23 mouse cellular contexts compared by ENCODE assay signal in genomic region chr9:14091099-14091930, GRCm38 (mm10).
DNase-seq lines count a peak whose midpoint lies in the region; ATAC-seq and TF ChIP-seq lines count a peak whose summit lies in the region.
"Had no signal": no experiment of that assay in that cellular context is flagged by ENCODE, and none has a peak within 500 bp of the region (broad histone marks: within the 10 kb centered on the region; RNA-seq: fewer than 3 reads in every experiment).

No protein-coding gene starts in this region.

- TF ChIP-seq POLR2A in testis, adult 2 months (IDR thresholded peaks at IDR 0.05; ENCODE audit: control insufficient read depth, low read depth, low read length): no peak

- ATAC-seq in frontal cortex, adult (ENCODE audit: low TSS enrichment): peak; percentile 60
- ATAC-seq in activated CD4-positive, CD25-positive, alpha-beta regulatory T cell, adult 4 months: peak; percentile 3
- ATAC-seq: forebrain, embryonic 16.5 days; intestine, postnatal 0 days; midbrain, embryonic 13.5 days; Patski had no signal

- H3K27ac ChIP-seq in testis, adult 2 months (ENCODE audit: control insufficient read depth, insufficient read depth, low read depth, low read length): no peak overlapping the region
- H3K27ac ChIP-seq: hindbrain, embryonic 15.5 days; kidney, embryonic 15.5 days; midbrain, embryonic 13.5 days; neural tube, embryonic 13.5 days had no signal

- no peaks in the 10 kb centered on the region for H3K4me1 ChIP-seq in testis, adult 2 months (ENCODE audit: control insufficient read depth, insufficient read depth, low read length)
- H3K4me1 ChIP-seq: hindbrain, embryonic 15.5 days had no signal

- no peak for DNase-seq in frontal cortex, adult 2 months (ENCODE audit: extremely low spot score in 1 of 2, low spot score in 1 of 2)
- DNase-seq in testis, postnatal 14 days (ENCODE audit: low spot score): no peak
- peak; percentile 47 for DNase-seq in splenic B cell, adult 2 months (ENCODE audit: low read depth, low spot score)
- DNase-seq in gastrocnemius, postnatal 25 days: no peak
- DNase-seq: adrenal gland, postnatal 10 days; cerebellum, postnatal 10 days; heart, adult 18-20 months; heart, postnatal 36 days; layer of hippocampus, postnatal 36 days; liver; lung, postnatal 14 days; thymus, adult 18-20 months had no signal

- H3K36me3 ChIP-seq in testis, adult 2 months (ENCODE audit: control insufficient read depth, insufficient read depth, low read length): no peaks in the 10 kb centered on the region
- H3K36me3 ChIP-seq in splenic B cell, adult 2 months (ENCODE audit: control insufficient read depth, insufficient read depth, low read length, poor library complexity, severe bottlenecking): no peaks in the 10 kb centered on the region
- H3K36me3 ChIP-seq: heart, embryonic 13.5 days; hindbrain, embryonic 15.5 days; kidney, embryonic 15.5 days; midbrain, embryonic 13.5 days; neural tube, embryonic 13.5 days had no signal

- H3K27me3 ChIP-seq in testis, adult 2 months (ENCODE audit: control insufficient read depth, insufficient read depth, low read length): no peaks in the 10 kb centered on the region
- H3K27me3 ChIP-seq in splenic B cell, adult 2 months (ENCODE audit: control insufficient read depth, insufficient read depth, low read length, poor library complexity, severe bottlenecking): no peaks in the 10 kb centered on the region
- H3K27me3 ChIP-seq: heart, embryonic 13.5 days; hindbrain, embryonic 15.5 days; kidney, embryonic 15.5 days; midbrain, embryonic 13.5 days; neural tube, embryonic 13.5 days; Patski had no signal

- no peak for TF ChIP-seq CTCF in testis, adult 2 months (IDR thresholded peaks at IDR 0.05; ENCODE audit: control insufficient read depth, insufficient read depth, insufficient replicate concordance, low read depth, low read length)

- peak overlapping the region; percentile 19; the same call in 1 of the 2 replicates for H3K4me3 ChIP-seq in testis, adult 2 months (ENCODE audit: control insufficient read depth, low read depth, low read length)
- H3K4me3 ChIP-seq: heart, embryonic 13.5 days; hindbrain, embryonic 15.5 days; kidney, embryonic 15.5 days; midbrain, embryonic 13.5 days; neural tube, embryonic 13.5 days had no signal
